Mouse (Mus musculus): ENCODE measurements at regions not wholly inside any gene's neighbourhood (a gene's known extent, or its start where the extent isn't known, plus 50 kb on each side); places are given as distances from the start of the nearest gene placed in this dataset.
"Not testable (repeated sequence)": the region's sequence is repeated elsewhere in the genome, so short reads cannot be mapped to it uniquely, and the experiment has no call there.

DNA sequence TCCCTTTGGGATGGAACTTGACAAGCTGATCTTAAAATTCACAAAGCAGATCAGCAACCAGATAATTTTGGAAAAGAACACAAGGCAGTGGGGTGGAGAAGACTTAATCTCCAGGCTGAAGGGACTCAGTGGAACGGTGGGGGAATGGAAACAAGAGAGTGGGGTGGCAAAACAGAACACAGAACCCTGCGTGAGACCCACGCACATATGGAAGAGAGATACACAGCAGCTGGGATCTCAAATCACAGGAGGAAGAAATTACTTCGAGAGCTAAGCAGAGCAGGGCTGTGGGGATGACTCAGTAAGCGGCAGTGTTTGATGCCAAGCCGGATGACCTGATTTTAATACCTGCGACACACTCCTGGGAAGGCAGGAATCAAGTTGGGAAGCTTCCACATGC, 89.9 kb upstream of the Thpo start:
- TF ChIP-seq CTCF (conservative IDR thresholded peaks at IDR 0.05), result no peak
- peak overlapping the region; percentile 86; the same call in 1 of the 2 replicates for H3K27ac ChIP-seq
- H3K4me3 ChIP-seq, result no peak overlapping the region
- DNase-seq (ENCODE audit: low spot score in 2 of 2), result peak; percentile 67 to 90

DNA sequence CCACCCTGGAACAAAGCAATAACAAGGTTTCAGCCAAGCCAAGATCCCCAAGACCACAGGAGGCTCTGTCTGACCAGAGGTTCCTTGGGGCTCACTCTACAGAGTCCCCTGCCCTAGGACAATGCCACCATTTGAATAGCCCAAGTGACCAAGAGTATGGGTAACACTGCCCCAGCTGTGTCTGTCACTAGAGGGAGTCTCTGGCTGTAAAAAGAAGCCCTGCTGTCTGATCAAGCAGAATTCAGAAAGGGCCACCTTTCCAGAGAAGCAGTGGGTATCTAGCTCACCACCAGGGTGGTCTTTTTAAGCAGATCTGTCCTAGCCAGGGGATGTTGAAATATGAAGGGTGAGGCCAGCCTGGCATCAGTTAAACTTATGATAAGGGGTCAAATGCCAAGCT, 86.6 kb upstream of the Thpo start:
- peak overlapping the region; percentile 29 for H3K27ac ChIP-seq
- no peak for DNase-seq (ENCODE audit: low spot score in 2 of 2)
- H3K4me3 ChIP-seq, result no peak overlapping the region
- TF ChIP-seq CTCF (conservative IDR thresholded peaks at IDR 0.05), result peak; percentile 68

DNA sequence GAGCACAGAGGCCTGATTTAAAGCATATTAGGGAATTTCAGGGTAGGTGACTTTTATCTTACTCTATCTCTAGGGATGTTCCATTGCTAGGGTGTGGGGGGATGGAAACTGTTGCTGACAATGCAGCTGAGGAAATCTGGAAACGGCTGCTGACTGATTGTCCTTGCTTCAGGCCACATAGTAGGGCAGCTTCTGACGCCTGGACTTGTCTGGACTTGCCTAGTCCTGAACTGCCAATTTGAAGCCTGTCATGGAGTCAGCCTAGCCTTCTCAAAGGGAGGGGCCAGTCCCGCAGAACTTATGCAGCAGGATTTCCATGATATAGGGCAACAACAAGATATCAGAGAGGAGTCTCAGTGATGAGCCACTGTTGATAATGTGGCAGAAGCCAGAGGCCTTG, 85.3 kb upstream of the Thpo start:
- Histone ChIP-seq H3K27ac (no peak overlapping the region), H3K4me3 (no peak overlapping the region)
- no peak for TF ChIP-seq CTCF (conservative IDR thresholded peaks at IDR 0.05)
- DNase-seq (ENCODE audit: low spot score in 2 of 2), result no peak

DNA sequence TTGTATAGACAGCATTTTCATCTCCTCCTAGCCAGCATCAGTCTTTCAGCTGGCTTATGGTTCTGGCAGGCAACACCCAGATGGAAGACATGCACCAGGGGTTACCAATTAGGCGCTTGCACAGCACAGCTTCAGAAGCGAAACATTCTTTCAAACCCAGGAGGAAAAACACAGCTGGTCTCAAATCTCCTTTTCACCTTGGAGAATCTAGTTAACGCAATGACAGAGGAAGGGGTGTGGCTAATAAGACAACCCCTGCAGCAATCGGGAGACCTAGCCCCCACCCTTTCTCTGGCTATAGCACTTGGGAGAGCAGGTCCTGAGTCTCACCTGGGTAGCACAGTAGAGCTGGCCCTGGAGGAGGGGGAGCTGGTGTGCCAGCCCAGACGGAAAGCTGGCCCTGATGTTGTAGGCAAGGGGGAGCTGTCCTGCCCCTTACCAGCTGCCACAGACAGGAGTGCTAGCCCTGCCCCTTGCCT, 84.4 kb upstream of the Thpo start:
- Histone ChIP-seq H3K4me3 (no peak overlapping the region), H3K27ac (no peak overlapping the region)

DNA sequence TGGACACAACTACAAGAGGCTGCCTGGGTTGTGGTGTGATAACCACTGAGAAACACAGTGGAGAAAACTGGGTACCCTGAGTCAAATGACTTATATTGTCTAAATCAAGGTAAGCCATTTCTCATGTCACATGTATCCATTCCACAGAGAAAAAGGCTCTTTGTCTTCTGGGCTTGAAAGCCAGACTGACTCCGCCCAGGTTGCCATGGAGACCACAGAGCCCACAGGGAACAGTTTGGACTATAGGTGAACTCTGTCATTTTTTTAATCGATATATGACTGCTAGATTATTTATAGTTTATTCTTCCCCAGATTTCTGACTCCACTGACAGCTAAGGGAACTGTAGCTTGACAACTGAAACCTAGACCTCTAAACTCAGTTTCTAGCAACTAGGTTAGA, 80.7 kb upstream of the Thpo start:
- DNase-seq (ENCODE audit: low spot score in 2 of 2), result no peak
- TF ChIP-seq CTCF (conservative IDR thresholded peaks at IDR 0.05), result no peak

More for the DNA sequence above, 84.4 kb upstream of the Thpo start:
- no peak for TF ChIP-seq CTCF (conservative IDR thresholded peaks at IDR 0.05)
- no peak for DNase-seq (ENCODE audit: low spot score in 2 of 2)

DNA sequence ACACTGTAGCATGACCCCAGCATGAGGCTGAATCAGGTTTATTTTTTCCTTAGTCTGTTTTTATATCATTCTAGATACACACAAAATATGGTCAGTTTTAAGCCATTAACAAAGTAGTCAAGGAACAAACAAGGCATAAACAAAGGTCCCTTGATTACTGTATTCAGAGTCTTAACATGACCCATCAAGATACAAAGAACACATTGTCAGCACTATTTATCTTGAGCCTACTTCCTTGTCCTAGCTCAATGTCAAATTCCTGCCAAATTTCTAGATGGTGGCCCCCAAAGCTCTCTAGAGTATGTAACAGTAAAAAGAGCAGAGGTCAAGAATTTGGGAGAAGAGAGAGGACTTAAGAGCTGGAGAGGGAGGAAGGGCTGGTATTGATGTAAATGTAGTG, 79.9 kb upstream of the Thpo start:
- no peak for DNase-seq (ENCODE audit: low spot score in 2 of 2)
- no peak overlapping the region for H3K4me3 ChIP-seq
- no peak for TF ChIP-seq CTCF (conservative IDR thresholded peaks at IDR 0.05)

More for the DNA sequence above, 80.7 kb upstream of the Thpo start:
- Histone ChIP-seq H3K4me3 (no peak overlapping the region), H3K27ac (no peak overlapping the region)

DNA sequence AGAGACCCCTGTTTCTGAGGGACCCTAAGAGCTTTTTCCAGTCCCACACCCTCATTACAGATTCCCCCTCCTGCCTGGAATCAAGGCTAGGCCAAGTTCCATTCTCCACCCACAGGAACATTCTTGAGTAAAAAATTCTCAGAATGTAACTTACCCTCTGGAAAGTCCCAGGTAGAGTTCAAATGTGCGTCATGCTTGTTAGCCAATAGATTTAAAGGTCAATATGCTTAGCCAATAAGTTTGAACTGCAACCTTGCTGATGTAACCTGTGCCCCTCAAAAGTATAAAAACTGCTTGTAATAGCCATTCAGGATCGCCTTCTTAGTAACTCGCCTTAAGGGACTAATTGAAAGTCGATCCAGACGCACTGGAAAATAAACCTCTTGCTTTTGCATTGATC, 77.7 kb upstream of the Thpo start:
- not testable (repeated sequence) for H3K27ac ChIP-seq; DNase-seq (ENCODE audit: low spot score in 2 of 2); H3K4me3 ChIP-seq

More for the DNA sequence above, 79.9 kb upstream of the Thpo start:
- no peak overlapping the region for H3K27ac ChIP-seq

DNA sequence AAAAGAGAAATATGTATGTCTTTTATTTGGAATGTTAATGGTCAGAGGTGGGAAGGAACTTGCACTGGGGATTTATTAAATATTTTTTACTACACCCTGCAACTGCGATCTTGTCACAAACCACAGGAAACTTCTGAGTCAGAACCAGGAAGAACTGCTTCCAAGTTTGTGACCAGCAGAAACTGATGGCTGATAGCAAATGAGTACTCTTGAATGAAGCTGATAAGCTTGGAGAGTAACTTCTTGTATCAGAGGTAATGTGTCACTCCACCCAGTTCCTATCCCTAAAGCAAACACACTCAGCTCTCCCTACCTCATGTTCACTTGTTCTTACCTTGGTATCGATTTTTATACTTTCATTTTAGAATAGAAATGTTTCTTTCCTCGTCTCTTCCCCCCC, 76.0 kb upstream of the Thpo start:
- TF ChIP-seq CTCF (conservative IDR thresholded peaks at IDR 0.05), result no peak
- H3K4me3 ChIP-seq, result no peak overlapping the region
- H3K27ac ChIP-seq, result no peak overlapping the region
- DNase-seq (ENCODE audit: low spot score in 2 of 2), result no peak

DNA sequence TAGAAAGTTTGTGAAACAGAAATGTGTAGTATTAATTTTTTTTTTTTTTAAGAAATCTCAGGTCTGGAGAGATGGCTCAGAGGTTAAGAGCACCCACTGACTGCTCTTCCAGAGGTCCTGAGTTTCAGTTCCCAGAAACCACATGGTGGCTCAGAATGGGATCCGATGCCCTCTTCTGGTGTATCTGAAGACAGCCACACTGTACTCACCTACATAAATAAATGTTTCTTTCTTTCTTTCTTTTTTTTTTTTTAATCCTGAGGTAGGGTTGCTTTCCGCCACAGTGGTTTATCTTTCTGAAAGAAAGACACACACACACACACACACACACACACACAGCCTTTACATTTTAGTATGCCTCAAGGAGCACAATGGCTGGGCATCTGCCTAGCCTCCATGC, 74.0 kb upstream of the Thpo start:
- Histone ChIP-seq H3K4me3 (no peak overlapping the region), H3K27ac (no peak overlapping the region)
- no peak for DNase-seq (ENCODE audit: low spot score in 2 of 2)
- peak; percentile 55 for TF ChIP-seq CTCF (conservative IDR thresholded peaks at IDR 0.05)

DNA sequence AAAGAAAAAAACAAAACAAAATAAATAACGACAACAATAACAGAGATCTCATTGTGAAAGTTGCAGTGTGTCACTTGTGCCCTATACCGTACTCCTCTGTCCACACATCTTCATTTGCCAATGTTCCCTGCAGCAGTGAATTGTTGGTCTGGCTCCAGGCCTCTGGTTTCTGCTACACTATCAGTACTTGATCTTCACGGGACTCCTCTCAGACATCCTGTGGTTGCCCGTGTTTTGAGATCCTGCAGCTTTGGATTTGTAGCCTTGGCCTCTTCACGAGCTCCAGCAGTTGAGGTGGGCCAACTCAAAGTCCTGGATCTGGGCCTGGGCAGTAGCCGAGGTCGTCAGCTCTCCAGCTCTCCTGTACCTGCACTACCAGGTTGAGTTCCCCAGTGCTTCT, 72.4 kb upstream of the Thpo start:
- no peak overlapping the region for H3K4me3 ChIP-seq
- no peak for DNase-seq (ENCODE audit: low spot score in 2 of 2)
- no peak overlapping the region for H3K27ac ChIP-seq
- no peak for TF ChIP-seq CTCF (conservative IDR thresholded peaks at IDR 0.05)

DNA sequence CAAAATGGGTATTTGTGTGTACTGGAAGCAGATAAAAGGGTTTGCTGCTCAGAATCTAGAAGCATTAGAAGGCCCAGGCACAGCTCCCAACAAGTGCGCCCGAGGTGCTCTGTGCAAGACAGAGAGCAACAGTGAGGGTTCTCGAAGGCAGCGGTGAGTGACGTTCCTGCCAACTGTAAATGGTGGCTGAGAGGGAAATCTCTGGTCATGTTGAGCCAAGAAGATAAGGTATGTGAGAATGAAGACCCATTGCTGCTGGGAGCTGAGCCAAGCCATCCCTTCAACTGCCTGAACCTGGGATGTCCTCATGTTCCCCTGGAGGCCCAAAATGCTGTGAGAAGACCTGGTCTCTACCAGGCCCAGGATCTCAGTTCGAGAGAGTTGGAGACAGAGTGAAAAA, 71.5 kb upstream of the Thpo start:
- H3K4me3 ChIP-seq, result no peak overlapping the region
- DNase-seq (ENCODE audit: low spot score in 2 of 2), result no peak
- no peak for TF ChIP-seq CTCF (conservative IDR thresholded peaks at IDR 0.05)
- H3K27ac ChIP-seq, result no peak overlapping the region

DNA sequence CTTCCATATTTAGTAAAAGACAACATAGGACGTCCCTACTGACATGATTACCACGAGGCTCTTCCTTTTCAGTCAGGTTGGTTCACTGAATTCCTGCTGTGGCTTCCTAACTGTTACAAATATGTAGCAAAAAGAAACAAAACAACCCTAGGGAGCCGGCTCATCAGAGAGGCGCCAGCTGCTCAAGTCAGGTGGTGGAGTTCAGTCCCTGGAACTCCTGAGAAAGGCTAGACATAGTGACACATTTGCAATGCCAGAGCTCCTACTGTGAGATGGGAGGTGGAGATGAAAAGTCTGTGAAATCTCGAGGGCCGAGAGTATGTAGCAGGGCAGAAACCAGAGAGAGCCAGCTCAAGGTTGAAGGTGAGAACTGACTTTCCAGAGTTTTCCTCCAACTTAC, 70.8 kb upstream of the Thpo start:
- DNase-seq (ENCODE audit: low spot score in 2 of 2), result no peak
- Histone ChIP-seq H3K4me3 (peak overlapping the region; percentile 54), H3K27ac (peak overlapping the region; percentile 71; the same call in 1 of the 2 replicates)
- TF ChIP-seq CTCF (conservative IDR thresholded peaks at IDR 0.05), result no peak

DNA sequence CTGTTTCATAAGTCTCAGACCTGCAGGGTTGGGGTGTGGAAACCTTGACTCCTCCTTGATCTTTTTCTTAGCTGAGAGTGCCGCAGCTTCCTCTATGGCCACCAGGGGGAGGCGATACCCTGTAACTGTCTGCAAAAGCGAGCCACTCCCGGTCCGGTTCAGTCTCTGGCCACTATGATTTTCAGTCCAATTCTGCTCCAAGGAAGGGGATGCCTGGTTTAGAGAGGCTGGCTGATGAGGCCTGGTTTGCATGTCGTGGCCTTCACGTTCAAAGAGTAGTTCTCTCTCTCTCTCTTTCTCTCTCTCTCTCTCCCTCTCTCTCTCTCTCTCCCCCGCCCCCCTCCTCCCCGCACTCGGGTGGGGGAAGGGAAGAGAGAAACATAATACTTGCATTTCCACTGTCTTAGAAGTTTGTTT, 70.3 kb upstream of the Thpo start:
- peak; percentile 93 for TF ChIP-seq CTCF (conservative IDR thresholded peaks at IDR 0.05)
- Histone ChIP-seq H3K4me3 (peak overlapping the region; percentile 54), H3K27ac (peak overlapping the region; percentile 71; the same call in 1 of the 2 replicates)
- peak; percentile 71 to 74 for DNase-seq (ENCODE audit: low spot score in 2 of 2)

DNA sequence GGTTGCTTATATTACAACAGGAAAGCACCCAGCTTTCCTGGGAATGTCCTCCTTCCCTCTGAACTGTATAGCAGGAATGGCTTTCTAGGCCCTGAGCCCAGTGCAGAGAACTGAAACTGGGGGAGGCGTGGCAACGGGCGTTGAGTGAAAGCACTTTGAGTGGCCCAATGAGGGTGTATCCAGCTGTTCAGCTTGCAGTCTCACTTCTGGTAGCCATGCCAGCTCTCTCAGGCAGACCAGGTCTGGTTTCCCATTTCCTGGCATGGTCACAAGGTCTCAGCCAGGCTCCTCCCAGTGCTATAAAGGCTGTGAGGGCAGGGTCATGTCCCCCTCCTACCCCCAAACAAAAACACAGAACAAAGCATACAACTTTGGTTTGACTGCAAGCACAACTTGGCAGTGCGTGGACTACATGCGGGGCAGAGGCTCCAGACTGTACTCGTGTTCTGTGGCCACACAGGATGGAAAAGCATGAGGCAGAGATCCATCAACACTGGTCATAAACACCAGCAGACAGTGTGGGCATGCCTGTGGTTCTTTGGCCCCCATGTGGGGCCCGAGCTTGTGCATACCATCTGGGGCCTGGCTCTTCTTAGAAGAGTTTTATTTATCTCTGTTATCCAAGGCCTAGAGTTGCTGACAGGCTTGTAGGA, 69.1 kb upstream of the Thpo start:
- no peak for DNase-seq (ENCODE audit: low spot score in 2 of 2)
- TF ChIP-seq CTCF (conservative IDR thresholded peaks at IDR 0.05), result no peak
- H3K27ac ChIP-seq, result no peak overlapping the region
- no peak overlapping the region for H3K4me3 ChIP-seq
